Mouse (Mus musculus) urinary bladder, postnatal 14 days (tissue): ENCODE results near the gene Cradd.

Experiments used
- DNase-seq: peaks from one replicate; pipeline ENCODE4 v3.0.0; 2021; ENCODE audit warnings: low spot score

The Cradd gene

DNA sequence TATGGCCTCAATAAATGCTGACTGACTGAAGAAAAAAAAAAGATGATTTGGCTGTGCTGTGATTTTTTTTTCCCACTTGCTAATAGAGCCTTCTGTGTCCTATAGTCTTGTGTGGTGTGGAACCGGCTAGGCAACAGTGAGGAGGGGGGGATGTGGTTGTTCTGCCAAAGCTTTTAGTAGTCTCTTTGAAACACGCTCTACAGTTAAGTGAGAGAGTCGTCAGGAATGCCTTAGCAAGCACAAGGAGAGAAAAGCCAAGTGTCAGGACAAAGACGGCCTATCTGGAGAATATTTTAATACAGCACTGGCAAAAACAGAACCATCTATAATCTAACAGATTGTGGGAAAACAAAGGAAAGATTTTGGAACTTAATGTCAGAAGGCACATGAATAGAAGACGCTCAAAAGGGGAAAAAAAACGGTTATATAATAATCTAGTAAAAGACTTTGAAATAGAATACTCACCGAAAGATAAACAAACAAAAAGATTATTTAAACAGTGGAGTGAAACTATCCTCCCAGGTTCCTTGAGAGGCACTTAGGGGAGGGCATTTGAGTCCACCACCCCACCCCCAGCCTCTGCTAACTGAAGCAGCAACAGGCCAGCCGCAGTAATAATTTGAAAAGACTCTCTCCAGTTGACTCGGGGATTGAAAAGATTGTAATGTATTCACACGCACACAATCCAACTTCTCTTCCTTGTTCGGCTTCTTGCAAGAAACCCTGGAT, 16.9 kb downstream of the Cradd start:
- DNase-seq = peak; percentile 24

DNA sequence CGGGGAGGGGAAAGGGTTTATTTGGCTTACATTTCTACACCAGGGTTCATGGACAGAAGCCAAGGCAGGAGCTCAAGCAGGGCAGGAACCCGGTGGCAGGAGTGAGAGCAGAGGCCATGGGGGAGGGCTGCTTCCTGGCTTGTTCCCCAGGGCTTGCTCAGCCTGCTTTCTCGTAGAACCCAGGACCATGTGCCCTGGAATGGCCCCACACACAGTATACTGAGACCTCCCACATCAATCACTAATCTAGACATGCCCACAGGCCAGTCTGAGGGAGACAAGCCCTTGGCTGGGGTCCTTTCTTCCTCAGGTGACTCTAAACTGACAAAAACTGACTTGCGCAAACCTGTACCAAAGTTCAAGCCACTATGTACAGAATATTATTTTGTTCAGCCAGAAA, 19.7 kb downstream of the Cradd start:
- no peak for DNase-seq

DNA sequence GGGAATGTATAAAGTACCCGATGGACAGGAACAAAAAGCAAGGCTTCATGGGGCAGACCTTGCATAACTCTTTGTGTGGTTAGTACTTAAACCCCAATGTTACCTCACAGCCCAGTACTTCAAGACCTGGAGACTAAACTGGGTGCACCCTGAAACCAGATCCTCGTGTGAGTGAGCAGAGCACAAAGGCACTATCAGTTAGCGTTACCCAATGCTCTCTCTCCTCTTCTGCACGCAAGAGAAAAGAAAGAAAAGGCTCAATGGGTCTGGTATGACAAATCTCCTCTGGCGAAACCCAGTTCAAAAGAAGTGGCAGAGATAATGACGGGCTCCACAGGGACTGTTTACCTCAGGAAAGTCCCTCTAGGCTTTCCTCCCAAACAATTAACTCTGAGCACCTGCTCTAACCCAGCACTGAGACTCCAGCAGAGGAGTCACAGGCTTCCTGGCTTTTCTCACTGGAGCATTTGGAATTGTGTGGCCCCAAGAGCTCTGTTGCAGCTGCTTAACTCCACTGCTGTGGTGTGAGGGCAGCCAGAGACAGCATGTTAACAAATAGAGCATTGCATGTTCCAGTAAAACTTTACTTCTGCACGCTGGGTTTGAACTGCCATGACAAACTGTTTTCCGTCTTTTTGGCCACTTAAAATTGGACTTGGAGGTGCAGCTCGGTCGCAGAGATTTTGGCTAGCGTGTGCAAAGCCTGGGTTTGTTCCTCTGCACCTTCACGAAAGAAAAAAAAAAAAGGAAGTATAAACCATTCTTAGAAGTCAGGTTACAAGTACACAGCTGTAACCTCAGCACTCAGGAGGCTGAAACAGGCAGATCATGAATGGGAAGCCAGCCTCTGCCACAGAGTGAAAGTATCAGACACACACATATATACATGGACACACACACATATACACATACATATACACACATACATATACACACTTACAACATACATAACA, 21.4 kb downstream of the Cradd start:
- no peak for DNase-seq

DNA sequence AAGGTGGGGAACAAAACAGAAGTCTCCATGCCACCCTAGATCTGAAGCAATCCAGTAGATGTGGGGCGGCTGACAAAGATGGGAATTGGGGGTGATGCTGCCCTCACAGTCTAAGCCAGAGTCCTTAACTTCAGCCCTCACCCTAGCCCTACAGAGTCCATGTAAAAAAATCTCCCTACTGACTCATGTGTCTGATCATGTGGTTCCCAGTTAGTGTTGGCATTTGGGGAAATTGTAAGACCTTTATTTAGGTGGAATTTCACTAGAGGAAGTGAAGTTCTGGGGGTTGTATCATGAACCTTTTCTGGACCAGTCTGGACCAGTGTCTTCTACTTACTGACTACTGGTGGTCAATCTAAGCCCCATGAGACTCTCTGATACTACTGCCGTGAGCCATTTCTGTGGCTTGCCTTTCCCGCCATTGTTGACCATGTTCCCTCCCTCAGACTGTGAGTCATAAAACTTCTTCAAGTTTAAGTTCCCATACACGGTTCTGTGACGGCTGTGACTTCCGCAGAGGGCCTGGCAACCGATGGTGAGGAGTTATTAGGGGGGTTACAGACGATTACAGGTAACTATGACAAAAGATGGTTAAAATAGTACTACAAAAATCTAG, 23.6 kb downstream of the Cradd start:
- DNase-seq = no peak

DNA sequence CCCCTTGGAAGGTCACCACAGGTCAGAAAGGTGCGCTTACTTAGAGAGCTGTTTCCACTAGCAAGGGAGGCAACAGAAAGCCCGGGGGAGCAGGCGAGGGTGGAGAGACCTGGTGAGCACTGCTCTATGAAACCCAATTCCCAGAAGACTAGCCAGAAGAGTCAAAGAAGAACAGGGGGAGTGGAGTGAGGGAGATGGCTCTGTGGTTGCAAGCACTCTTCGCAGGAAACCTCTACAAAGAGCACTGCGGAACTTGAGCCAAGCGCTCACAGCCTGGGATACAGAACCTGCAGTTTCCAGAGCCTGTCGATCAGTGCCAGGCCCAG, 24.2 kb downstream of the Cradd start:
- DNase-seq = no peak

DNA sequence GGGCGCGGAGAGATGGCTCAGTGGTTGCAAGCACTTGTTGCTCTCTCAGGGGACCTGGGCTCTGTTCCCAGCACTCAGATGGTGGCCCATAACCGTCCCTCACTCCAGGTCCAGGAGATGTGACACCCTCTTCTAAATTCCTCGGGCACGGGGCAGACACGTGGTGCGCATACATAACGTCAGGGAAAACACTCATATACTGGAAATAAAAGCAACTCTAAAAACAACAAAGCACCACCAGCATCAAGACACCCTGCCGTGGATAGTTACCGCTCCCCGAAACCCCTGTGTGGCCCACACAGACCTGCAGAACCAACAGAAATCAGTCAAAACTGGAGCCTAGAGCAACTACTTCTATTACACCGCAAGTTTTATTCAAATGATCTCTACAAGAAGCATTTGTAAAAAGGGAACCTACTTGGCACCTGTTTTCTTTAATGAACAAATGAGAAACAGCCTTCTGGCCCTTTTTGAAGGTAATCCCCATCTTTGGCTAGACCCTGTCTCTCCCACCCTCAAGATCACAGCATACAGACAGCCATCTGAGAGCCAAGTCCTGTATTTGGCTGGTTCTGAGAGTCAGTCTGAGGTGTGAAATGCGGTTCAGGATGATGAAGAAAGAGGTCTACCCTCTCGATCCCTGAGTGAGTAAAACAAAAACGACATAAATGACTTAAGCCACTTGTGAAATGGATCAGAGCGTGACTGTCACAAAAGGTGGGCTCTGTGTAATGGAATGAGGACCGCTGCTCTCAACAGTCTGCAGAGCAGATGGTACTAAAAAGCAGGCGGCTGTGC, 24.7 kb downstream of the Cradd start:
- no peak for DNase-seq

DNA sequence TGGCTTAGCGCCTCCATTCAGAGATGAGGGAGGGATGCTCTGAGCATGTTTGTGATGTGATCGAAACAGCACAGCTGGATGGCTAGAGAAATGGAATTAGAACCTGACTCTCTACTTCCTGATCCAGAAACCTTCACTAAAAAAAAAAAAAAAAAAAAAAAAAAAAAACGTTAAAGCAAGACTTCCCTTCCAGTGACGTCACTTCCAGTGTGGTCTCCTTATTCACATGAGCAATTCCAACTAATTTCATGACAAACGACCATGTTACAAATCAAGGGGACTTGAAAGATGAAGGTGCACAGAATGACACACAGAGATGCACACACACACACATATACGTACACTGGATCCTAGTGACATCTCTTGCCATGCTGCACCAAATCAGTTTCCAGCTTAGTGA, 25.4 kb downstream of the Cradd start:
- no peak for DNase-seq

DNA sequence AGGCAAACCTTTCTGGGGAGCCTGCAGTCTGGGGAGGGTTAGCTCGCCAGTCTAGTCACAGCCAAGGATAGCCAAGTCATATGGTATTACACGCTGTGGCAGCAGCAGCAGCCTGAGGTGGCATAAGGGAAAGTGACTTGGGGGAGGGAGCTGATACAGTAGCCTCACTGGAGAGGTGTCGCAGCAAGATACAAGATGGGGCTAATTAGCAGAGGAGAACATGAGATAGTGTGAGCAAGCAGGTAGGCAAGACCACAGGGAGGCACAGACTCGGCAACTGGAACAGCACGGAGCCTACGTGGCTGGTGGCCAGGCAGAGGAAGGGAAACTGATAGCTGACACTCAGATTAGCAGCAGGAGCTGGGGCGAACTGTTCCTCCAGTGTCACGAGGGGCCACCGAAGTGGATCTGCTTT, 26.2 kb downstream of the Cradd start:
- DNase-seq = no peak

DNA sequence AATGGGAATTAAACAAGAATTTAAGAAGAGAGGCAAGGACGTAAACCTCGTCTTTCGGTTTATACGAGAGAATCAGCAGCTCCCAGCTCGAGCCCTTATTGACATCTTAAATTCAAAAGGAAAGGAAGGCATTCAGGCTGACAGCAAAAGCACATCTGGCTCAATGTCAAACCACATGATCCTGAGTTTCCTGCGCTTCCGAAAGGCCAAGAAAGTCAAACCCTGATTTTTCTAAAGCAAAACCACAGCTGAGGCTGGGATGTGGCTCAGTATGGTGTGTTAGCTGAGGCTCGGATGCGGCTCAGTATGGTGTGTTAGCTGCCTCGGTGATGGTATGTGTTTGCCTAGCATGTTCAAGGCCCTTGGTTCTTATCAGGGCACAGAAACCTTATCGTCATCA, 26.9 kb downstream of the Cradd start:
- no peak for DNase-seq

DNA sequence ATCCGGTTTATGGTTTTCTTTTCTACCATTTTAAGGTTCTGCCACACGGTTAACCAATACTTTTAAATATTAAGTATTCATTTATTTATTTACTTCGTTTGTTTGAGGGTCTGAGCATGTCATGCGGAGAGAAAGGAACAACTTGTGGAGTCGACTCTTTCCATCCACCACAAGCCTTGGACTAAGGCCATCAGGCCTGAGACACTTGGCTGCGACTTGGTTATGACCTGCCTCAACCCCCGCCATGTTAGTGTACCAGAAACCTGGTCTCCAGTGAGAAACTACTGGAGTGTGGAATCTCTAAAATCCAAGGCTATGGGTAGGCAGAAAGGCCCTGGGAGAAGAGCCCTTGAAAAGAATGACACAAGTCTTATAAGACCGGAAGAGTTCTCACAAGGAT, 30.7 kb downstream of the Cradd start:
- DNase-seq = no peak

GRCm38 (mm10) chr10:95292269-95292668, 31.7 kb downstream of the Cradd start:
- DNase-seq = no peak

GRCm38 (mm10) chr10:95291133-95291876, 32.6 kb downstream of the Cradd start:
- no peak for DNase-seq

DNA sequence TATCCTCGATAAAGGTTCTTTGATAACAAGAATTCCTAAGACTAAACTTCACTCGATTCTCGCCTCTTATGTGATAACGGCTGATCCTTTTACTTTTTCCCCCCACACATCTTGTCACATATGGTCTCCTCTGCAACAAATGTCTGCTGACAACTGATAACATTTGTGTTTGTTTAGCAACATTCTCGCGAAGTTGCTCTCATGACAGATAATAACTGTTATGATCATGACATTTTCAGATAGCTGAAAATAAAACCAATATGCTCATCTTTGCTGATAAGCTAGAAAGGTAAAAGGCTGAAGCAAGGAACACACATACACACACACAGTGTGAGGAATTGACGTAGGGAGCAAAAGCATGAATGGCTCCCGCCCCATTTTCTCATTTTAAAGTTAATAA, 34.1 kb downstream of the Cradd start:
- no peak for DNase-seq

DNA sequence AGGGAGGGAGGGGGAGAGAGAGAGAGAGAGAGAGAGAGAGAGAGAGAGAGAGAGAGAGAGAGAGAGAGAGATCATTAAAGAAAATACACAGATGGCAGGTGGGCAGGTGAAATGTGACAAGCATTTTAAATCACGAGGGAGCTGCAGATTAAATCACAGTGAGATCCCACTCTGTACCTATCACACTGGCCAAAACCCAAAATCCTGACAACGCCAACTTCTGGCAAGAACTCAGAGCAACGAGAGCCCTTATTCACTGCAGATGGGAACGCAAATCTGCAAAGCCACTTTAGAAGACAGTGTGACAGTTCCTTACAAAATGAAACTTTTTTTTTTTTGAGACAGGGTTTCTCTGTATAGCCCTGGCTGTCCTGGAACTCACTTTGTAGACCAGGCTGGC, 35.7 kb downstream of the Cradd start:
- DNase-seq = no peak

DNA sequence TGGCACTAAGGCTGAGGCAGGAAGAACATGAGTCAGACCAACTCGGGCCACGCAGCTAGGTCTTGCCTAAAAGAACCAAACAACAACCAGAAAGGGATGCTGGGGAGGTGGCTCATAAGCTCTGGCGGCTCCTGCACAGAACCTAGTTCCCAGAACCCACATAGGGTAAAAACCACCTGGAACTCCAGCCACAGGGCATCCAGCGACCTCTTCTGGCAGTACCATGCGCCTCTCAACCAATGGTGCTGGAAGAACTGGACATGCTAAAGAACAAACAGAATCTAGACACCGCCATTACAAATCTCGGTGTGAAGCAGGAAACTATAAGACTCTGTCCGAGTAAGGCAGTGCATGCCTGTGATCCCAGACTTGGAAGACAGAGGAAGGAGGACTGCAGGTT, 36.6 kb downstream of the Cradd start:
- DNase-seq = no peak

GRCm38 (mm10) chr10:95283434-95283833, 40.5 kb downstream of the Cradd start:
- DNase-seq = no peak

DNA sequence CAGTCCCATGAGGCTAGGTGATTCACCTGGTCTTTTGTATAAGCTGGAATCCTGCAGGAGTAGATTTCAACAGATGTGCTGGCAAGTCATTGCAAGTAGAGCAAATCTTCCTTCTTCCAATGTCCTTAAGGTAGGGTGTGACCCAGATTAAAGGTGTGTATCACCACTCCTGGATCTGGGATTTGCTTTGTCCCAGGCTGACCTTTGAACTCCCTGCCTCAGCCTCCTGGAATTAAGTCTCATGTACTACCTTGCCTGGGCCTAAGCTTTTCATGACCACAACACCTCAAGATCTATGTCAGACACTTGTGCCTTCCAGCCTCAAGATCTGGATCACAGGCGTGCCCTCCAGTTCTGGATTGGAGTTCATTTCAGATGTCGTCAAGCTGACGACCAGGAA, 41.9 kb downstream of the Cradd start:
- DNase-seq = no peak

DNA sequence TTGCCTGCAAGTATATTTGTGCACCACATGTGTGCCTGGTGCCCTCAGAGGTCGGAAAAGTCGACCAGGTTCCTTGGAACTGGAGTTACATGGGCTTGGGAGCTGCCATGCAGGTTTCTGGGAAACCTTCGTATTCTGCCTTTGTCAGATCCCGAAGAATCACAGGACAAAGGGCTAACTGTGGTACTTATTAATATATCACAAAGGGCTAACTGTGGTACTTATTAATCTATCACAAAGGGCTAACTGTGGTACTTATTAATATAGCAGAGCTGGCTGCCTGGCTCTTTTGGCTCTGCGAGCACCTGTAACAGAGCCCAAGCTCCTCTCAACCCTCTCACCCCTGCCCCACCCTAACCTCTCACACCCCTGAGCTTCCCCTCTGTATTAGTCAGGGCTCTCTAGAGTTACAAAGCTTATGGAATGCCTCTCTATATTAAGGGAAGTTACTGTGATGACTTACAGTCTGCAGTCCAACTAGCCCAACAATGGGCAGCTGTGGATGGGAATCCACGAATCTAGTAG, 42.4 kb downstream of the Cradd start:
- DNase-seq = no peak

DNA sequence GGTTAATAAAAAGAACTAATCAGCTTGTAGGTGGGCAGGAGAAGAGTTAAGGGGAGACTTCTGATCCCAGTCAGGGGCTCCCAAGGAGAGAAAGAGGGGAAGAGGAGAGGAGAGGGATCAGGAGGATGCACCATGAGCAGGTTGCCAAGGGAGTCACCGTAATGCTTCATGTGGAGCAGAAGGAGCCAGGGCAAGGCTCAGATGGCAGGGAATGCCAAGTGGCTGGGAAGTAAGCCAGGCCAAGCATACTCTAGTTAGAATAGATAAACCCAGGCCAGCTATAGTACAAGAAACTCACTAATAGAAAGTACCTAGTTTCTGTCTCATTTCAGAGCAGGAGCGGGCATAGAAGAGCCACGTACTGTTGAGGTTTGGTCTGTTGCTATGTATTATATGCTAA, 43.6 kb downstream of the Cradd start:
- DNase-seq = peak; percentile 26

- DNase-seq = no peak
Observed at GRCm38 (mm10) chr10:95279459-95279858, 44.5 kb downstream of the Cradd start.

DNA sequence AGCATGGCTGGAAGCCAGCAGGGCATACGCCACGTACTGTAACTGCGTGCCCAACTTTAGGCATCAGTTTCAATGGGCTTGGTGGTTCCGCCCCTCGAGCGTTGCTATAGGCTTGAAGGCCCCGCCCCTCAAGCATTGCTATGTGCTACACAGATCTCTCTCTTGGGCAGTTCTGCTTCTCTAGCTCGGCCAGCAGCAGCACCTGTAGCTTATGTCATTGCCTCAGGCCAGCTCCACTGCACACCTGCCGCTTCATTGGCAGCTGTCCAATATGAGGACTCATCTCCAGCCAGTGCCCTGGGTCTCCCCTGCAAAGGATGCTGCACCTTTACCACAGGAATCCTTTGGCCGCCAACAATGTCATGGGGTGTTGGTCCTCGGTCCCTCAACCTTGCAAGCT, 45.8 kb downstream of the Cradd start:
- no peak for DNase-seq
